ENCODE assay signal across 10 mouse cellular contexts in genomic region chr6:56917578-56918368, GRCm38 (mm10). TPM values are rescaled to one million over a fixed set of nuclear protein-coding genes. Genes with fewer than 3 reads are reported as not detected.
DNase-seq lines count a peak whose midpoint lies in the region; ATAC-seq and TF ChIP-seq lines count a peak whose summit lies in the region.
"Had no signal": no experiment of that assay in that cellular context is flagged by ENCODE, and none has a peak within 500 bp of the region (broad histone marks: within the 10 kb centered on the region; RNA-seq: fewer than 3 reads in every experiment).

No protein-coding gene starts in this region.

- no peak for DNase-seq in heart, postnatal 14 days
- DNase-seq in thymus, postnatal 14 days, result peak; percentile 49
- DNase-seq in thymus, adult 18-20 months, result no peak
- DNase-seq in liver, postnatal 0 days, result peak; percentile 46
- no peak for DNase-seq in left cerebral cortex, adult 9 months (ENCODE audit: low spot score in 2 of 2)
- no peak for DNase-seq in embryo, embryonic 10 days (ENCODE audit: low spot score)
- no peak for DNase-seq in cerebellum, adult 9-11 months

- TF ChIP-seq EP300 in liver, postnatal 0 days (IDR thresholded peaks at IDR 0.05; ENCODE audit: low read depth), result peak; percentile 91

- intact Hi-C loops in heart, postnatal 14 days (cut with DNase I), result no loop called here

- 29% methylated on average over 12 of the region's 12 CpGs for WGBS in heart, embryonic 11.5 days (ENCODE audit: insufficient replicate concordance)
- 38% methylated on average over 12 of the region's 12 CpGs for WGBS in liver, postnatal 0 days (ENCODE audit: insufficient replicate concordance)

- H3K9me3 ChIP-seq in heart, embryonic 11.5 days (replicated peaks; ENCODE audit: control insufficient read depth, low read length), result no peaks in the 10 kb centered on the region
- no peaks in the 10 kb centered on the region for H3K9me3 ChIP-seq in liver, postnatal 0 days (ENCODE audit: low read length)

- TF ChIP-seq CTCF in liver, postnatal 0 days (IDR thresholded peaks at IDR 0.05; ENCODE audit: low read depth), result no peak

- H3K27ac ChIP-seq in heart, embryonic 11.5 days (ENCODE audit: low read depth, low read length), result peak overlapping the region; percentile 82
- H3K27ac ChIP-seq in liver, postnatal 0 days (ENCODE audit: low read depth), result peak overlapping the region; percentile 93

- no peaks in the 10 kb centered on the region for H3K27me3 ChIP-seq in heart, embryonic 11.5 days (ENCODE audit: control insufficient read depth, insufficient read depth, low read length)
- no peaks in the 10 kb centered on the region for H3K27me3 ChIP-seq in liver, postnatal 0 days (ENCODE audit: insufficient read depth, low read length)

- peak overlapping the region; percentile 6; the same call in 1 of the 2 replicates for H3K4me3 ChIP-seq in heart, embryonic 11.5 days (ENCODE audit: low read depth, low read length)
- peak overlapping the region; percentile 42 for H3K4me3 ChIP-seq in liver, postnatal 0 days (ENCODE audit: low read depth, low read length)

- peak overlapping the region; percentile 59 for H3K4me2 ChIP-seq in heart, embryonic 11.5 days
- H3K4me2 ChIP-seq in liver, postnatal 0 days (ENCODE audit: low read depth, low read length), result peak overlapping the region; percentile 71

- H3K36me3 ChIP-seq in heart, embryonic 11.5 days (ENCODE audit: control insufficient read depth, insufficient read depth, low read length), result no peaks in the 10 kb centered on the region
- H3K36me3 ChIP-seq in liver, postnatal 0 days (replicated peaks; ENCODE audit: insufficient read depth, low read length), result peaks cover 7% of the 10 kb centered on the region; the same call in 1 of the 2 replicates

- peak; percentile 57 for ATAC-seq in heart, embryonic 11.5 days (replicated peaks; ENCODE audit: insufficient number of reproducible peaks, low FRiP score, low TSS enrichment)
- ATAC-seq in liver, postnatal 0 days, result peak; percentile 71
- ATAC-seq: CD4-positive, CD25-positive, alpha-beta regulatory T cell, adult 4 months had no signal

- H3K9ac ChIP-seq in heart, embryonic 11.5 days (ENCODE audit: low read depth, low read length), result 0 out of 2 replicates have a peak overlapping the region, but pooled peaks have one; percentile 31
- H3K9ac ChIP-seq in liver, postnatal 0 days (replicated peaks), result peak overlapping the region; percentile 49

- peaks cover 33% of the 10 kb centered on the region for H3K4me1 ChIP-seq in heart, embryonic 11.5 days (ENCODE audit: control insufficient read depth, insufficient read depth, low read length)
- peaks cover 63% of the 10 kb centered on the region for H3K4me1 ChIP-seq in liver, postnatal 0 days (ENCODE audit: insufficient read depth)

RNA-seq across cellular contexts. Expression of gene Nt5c3, which starts 6.0 kb away (rescaled TPM):
- polyA plus RNA-seq in heart, embryonic 11.5 days (2014; fragmentation: Nextera tagmentation; extraction: Ambion mirVana), result 79.1 and 82.5 TPM in 2 replicates
- 10 to 100 TPM; 69.8 to 74.9 TPM for total RNA-seq in heart, postnatal 14 days (2021)
- polyA plus RNA-seq in liver, postnatal 0 days (2015; fragmentation: Nextera tagmentation; extraction: Ambion mirVana), result 113 and 127 TPM in 2 replicates

RNA-seq across cellular contexts. Expression of gene Vmn1r4, which starts 6.0 kb away (rescaled TPM):
- 0.20 and 0.21 TPM in 2 replicates for polyA plus RNA-seq in heart, embryonic 11.5 days (2014; fragmentation: Nextera tagmentation; extraction: Ambion mirVana)
- total RNA-seq in heart, postnatal 14 days (2021), result under 1 TPM; 0.10 to 0.12 TPM
- 0.25 and 0.26 TPM in 2 replicates for polyA plus RNA-seq in liver, postnatal 0 days (2015; fragmentation: Nextera tagmentation; extraction: Ambion mirVana)

RNA-seq across cellular contexts. Expression of gene Vmn1r5, which starts 52.3 kb away (rescaled TPM):
- polyA plus RNA-seq in heart, embryonic 11.5 days (2014; fragmentation: Nextera tagmentation; extraction: Ambion mirVana), result not detected in 2 replicates
- total RNA-seq in heart, postnatal 14 days (2021), result not detected
- polyA plus RNA-seq in liver, postnatal 0 days (2015; fragmentation: Nextera tagmentation; extraction: Ambion mirVana), result not detected in 2 replicates
- polyA plus RNA-seq: CD4-positive, CD25-positive, alpha-beta regulatory T cell, adult 4 months; limb, embryonic 11.5 days had no signal

Comparison
In these comparisons a context has a peak if more than half of its experiments do, and no peak if none do; other contexts are left out.
1. DNase-seq: peak in thymus, postnatal 14 days (single experiment) and liver, postnatal 0 days (single experiment); none in heart, postnatal 14 days (0 of 2), thymus, adult 18-20 months (0 of 2), left cerebral cortex, adult 9 months (0 of 2), embryo, embryonic 10 days (single experiment) and cerebellum, adult 9-11 months (single experiment).